Mouse (Mus musculus) Patski (cell line): Measurements from ENCODE around the gene Sarm1. TPM values are rescaled to one million over a fixed set of nuclear protein-coding genes. Genes with fewer than 3 reads are reported as not detected.

Experiments
- ATAC-seq: fragments of 100-300 bp; one replicate; pipeline ENCODE4 v1.8.0; 2021
- CTCF ChIA-PET: fragments of 350-600 bp; sonication (Branson Sonifier 250); formaldehyde crosslinking; loops from one replicate; lab custom pipeline; 2022; ENCODE audit warnings: inconsistent platforms; lab: Charles Lee
- POLR2A ChIA-PET: fragments of 350-600 bp; sonication (Branson Sonifier 250); formaldehyde crosslinking; loops from one replicate; lab custom pipeline; 2022; ENCODE audit warnings: antibody characterized with exemption, inconsistent platforms; lab: Charles Lee
- DNase-seq: peaks from one replicate; pipeline ENCODE4 v3.0.0-alpha.2; 2011; ENCODE audit warnings: low read depth, low spot score
- H3K27me3 ChIP-seq: fragments of 371-371 bp; one replicate; pipeline ENCODE4 v1.5.1; 2021
- CTCF ChIP-seq: fragments of 100-300 bp; IDR thresholded peaks from one replicate; pipeline ENCODE4 v1.5.1; 2021
- in situ Hi-C: fragments of 300-500 bp; cut with MboI; formaldehyde crosslinking; loops from 3 replicates; pipeline ENCODE4 v1.11.1; 2018; ENCODE audit warnings: low pct_unique_long_range_greater_than_20kb, mixed read lengths
- polyA plus RNA-seq: library from polyadenylated mRNA; unstranded; gene quantifications from one replicate; pipeline ENCODE4 v1.2.3, GENCODE M21; 2021

Sarm1 gene
- polyA plus RNA-seq, 1 experiment from 2014 or later, result 1.4 TPM

GRCm38 (mm10) chr11:78448242-78448641 lies 49.3 kb downstream of the Sarm1 start:
- no peak for TF ChIP-seq CTCF
- in situ Hi-C loops, result loop anchor here (5.0 kb wide), 1 partner anchor 46 kb away; no protein-coding TSS in a partner anchor
- ATAC-seq (no peak), DNase-seq (no peak)
- H3K27me3 ChIP-seq, result no peaks in the 10 kb centered on the region
- ChIA-PET CTCF (interaction anchor here (0.8 to 1.2 kb wide), 3 partner anchors 14 to 93 kb away, joined by 3 to 4 read pairs (median 3); no protein-coding TSS in a partner anchor), POLR2A (no interaction called here)

- ATAC-seq, result no peak
- TF ChIP-seq CTCF, result no peak
- no peak for DNase-seq
- CTCF ChIA-PET, result no interaction called here
- POLR2A ChIA-PET, result no interaction called here
- H3K27me3 ChIP-seq, result no peaks in the 10 kb centered on the region
- in situ Hi-C loops, result loop anchor here (5.0 kb wide), 1 partner anchor 45 kb away; no protein-coding TSS in a partner anchor
Measured at GRCm38 (mm10) chr11:78447168-78447567, 50.4 kb downstream of the Sarm1 start.

GRCm38 (mm10) chr11:78443115-78443514 lies 54.4 kb downstream of the Sarm1 start:
- no peak for DNase-seq
- POLR2A ChIA-PET, result no interaction called here
- H3K27me3 ChIP-seq, result no peaks in the 10 kb centered on the region
- CTCF ChIA-PET, result interaction anchor here (1.3 to 1.5 kb wide), 2 partner anchors 10 to 12 kb away, joined by 4 to 5 read pairs; no protein-coding TSS in a partner anchor
- no peak for ATAC-seq
- in situ Hi-C loops, result no loop called here
- no peak for TF ChIP-seq CTCF

GRCm38 (mm10) chr11:78438399-78438930 lies 59.1 kb downstream of the Sarm1 start:
- ChIA-PET POLR2A (no interaction called here), CTCF (interaction anchor here (1.2 to 1.6 kb wide), 2 partner anchors 15 to 39 kb away, joined by 4 to 9 read pairs; no protein-coding TSS in a partner anchor)
- H3K27me3 ChIP-seq, result no peaks in the 10 kb centered on the region
- DNase-seq (no peak), ATAC-seq (no peak)
- in situ Hi-C loops, result no loop called here
- no peak for TF ChIP-seq CTCF

- TF ChIP-seq CTCF, result no peak
- ChIA-PET CTCF (interaction anchor here (1.2 to 1.6 kb wide), 2 partner anchors 16 to 38 kb away, joined by 4 to 9 read pairs; no protein-coding TSS in a partner anchor), POLR2A (no interaction called here)
- ATAC-seq, result no peak
- in situ Hi-C loops, result no loop called here
- no peak for DNase-seq
- no peaks in the 10 kb centered on the region for H3K27me3 ChIP-seq
Measured at GRCm38 (mm10) chr11:78437182-78437581, 60.4 kb downstream of the Sarm1 start.

- CTCF ChIA-PET, result no interaction called here
- in situ Hi-C loops, result no loop called here
- POLR2A ChIA-PET, result no interaction called here
- DNase-seq, result no peak
- H3K27me3 ChIP-seq, result no peaks in the 10 kb centered on the region
- ATAC-seq, result no peak
- peak; percentile 65 for TF ChIP-seq CTCF
Measured at GRCm38 (mm10) chr11:78435776-78436349, 61.7 kb downstream of the Sarm1 start.

GRCm38 (mm10) chr11:78434052-78434451 lies 63.5 kb downstream of the Sarm1 start:
- DNase-seq, result no peak
- TF ChIP-seq CTCF, result no peak
- no peaks in the 10 kb centered on the region for H3K27me3 ChIP-seq
- ChIA-PET CTCF (interaction anchor here (1.0 to 1.2 kb wide), 2 partner anchors 19 to 35 kb away, joined by 3 read pairs; no protein-coding TSS in a partner anchor), POLR2A (no interaction called here)
- no peak for ATAC-seq
- in situ Hi-C loops, result no loop called here

- POLR2A ChIA-PET, result no interaction called here
- CTCF ChIA-PET, result interaction anchor here (2.0 kb wide), 1 partner anchor 22 kb away, joined by 5 read pairs; no protein-coding TSS in a partner anchor
- DNase-seq (no peak), ATAC-seq (no peak)
- in situ Hi-C loops, result no loop called here
- H3K27me3 ChIP-seq, result no peaks in the 10 kb centered on the region
- TF ChIP-seq CTCF, result no peak
Measured at GRCm38 (mm10) chr11:78431176-78431575, 66.4 kb downstream of the Sarm1 start.

GRCm38 (mm10) chr11:78430195-78430878 lies 67.2 kb downstream of the Sarm1 start:
- POLR2A ChIA-PET, result no interaction called here
- in situ Hi-C loops, result no loop called here
- no peak for TF ChIP-seq CTCF
- ATAC-seq (no peak), DNase-seq (no peak)
- H3K27me3 ChIP-seq, result no peaks in the 10 kb centered on the region
- CTCF ChIA-PET, result interaction anchor here (2.0 kb wide), 1 partner anchor 23 kb away, joined by 5 read pairs; no protein-coding TSS in a partner anchor

GRCm38 (mm10) chr11:78428309-78428708 lies 69.2 kb downstream of the Sarm1 start:
- ATAC-seq (no peak), DNase-seq (no peak)
- no peaks in the 10 kb centered on the region for H3K27me3 ChIP-seq
- POLR2A ChIA-PET, result no interaction called here
- in situ Hi-C loops, result no loop called here
- no peak for TF ChIP-seq CTCF
- CTCF ChIA-PET, result no interaction called here

- no peaks in the 10 kb centered on the region for H3K27me3 ChIP-seq
- CTCF ChIA-PET, result interaction anchor here (0.6 kb wide), 1 partner anchor 13 kb away, joined by 3 read pairs; no protein-coding TSS in a partner anchor
- no peak for ATAC-seq
Measured at GRCm38 (mm10) chr11:78427655-78428054, 69.9 kb downstream of the Sarm1 start.

More at GRCm38 (mm10) chr11:78427655-78428054, 69.9 kb downstream of the Sarm1 start:
- in situ Hi-C loops, result no loop called here
- POLR2A ChIA-PET, result no interaction called here
- no peak for DNase-seq
- TF ChIP-seq CTCF, result no peak
